Mouse (Mus musculus) testis, postnatal 14 days (tissue): Measurements from ENCODE around the gene Cad.
A peak's percentile ranks its signal among the peaks of the same experiment; 100 is the strongest.

Source experiments
- DNase-seq: peaks from one replicate; pipeline ENCODE4 v3.0.0; 2021; ENCODE audit warnings: low spot score

The Cad gene

GRCm38 (mm10) chr5:31071059-31071458 lies 16.5 kb downstream of the Cad start:
- DNase-seq: no peak

GRCm38 (mm10) chr5:31071821-31072220 lies 17.2 kb downstream of the Cad start:
- DNase-seq: no peak

- DNase-seq: no peak
Observed at GRCm38 (mm10) chr5:31073176-31073575, 18.6 kb downstream of the Cad start.

GRCm38 (mm10) chr5:31076346-31076745 lies 21.8 kb downstream of the Cad start:
- DNase-seq: no peak

GRCm38 (mm10) chr5:31080059-31080794 lies 25.6 kb downstream of the Cad start:
- no peak for DNase-seq

GRCm38 (mm10) chr5:31080795-31081164 lies 26.2 kb downstream of the Cad start:
- DNase-seq: no peak

GRCm38 (mm10) chr5:31081386-31081785 lies 26.8 kb downstream of the Cad start:
- no peak for DNase-seq

GRCm38 (mm10) chr5:31082355-31082754 lies 27.8 kb downstream of the Cad start:
- DNase-seq: no peak

- no peak for DNase-seq
Observed at GRCm38 (mm10) chr5:31082935-31083625, 28.5 kb downstream of the Cad start.

GRCm38 (mm10) chr5:31083949-31084348 lies 29.4 kb downstream of the Cad start:
- DNase-seq: no peak

GRCm38 (mm10) chr5:31086606-31087005 lies 32.0 kb downstream of the Cad start:
- DNase-seq: no peak

- no peak for DNase-seq
Observed at GRCm38 (mm10) chr5:31087131-31087530, 32.6 kb downstream of the Cad start.

GRCm38 (mm10) chr5:31092231-31092975 lies 37.8 kb downstream of the Cad start:
- no peak for DNase-seq

GRCm38 (mm10) chr5:31093151-31094041 lies 38.8 kb downstream of the Cad start:
- DNase-seq: peak; percentile 35

- no peak for DNase-seq
Observed at GRCm38 (mm10) chr5:31094100-31094798, 39.7 kb downstream of the Cad start.

- DNase-seq: peak; percentile 26
Observed at GRCm38 (mm10) chr5:31094799-31095691, 40.5 kb downstream of the Cad start.

GRCm38 (mm10) chr5:31095711-31096480 lies 41.3 kb downstream of the Cad start:
- no peak for DNase-seq

- no peak for DNase-seq
Observed at GRCm38 (mm10) chr5:31105814-31106335, 51.3 kb downstream of the Cad start, which contains the start of gene Dnajc5g. Gene Dnajc5g (plus strand): TSS chr5:31106285.

GRCm38 (mm10) chr5:31108000-31108490 lies 53.5 kb downstream of the Cad start, which contains the start of gene Slc30a3:
Gene Slc30a3 (minus strand): TSS chr5:31108237.
- DNase-seq: peak; percentile 78
